Mouse (Mus musculus): ENCODE results near the gene Pknox2. TPM values are rescaled to one million over a fixed set of nuclear protein-coding genes. Genes with fewer than 3 reads are reported as not detected.
A peak's percentile ranks its signal among the peaks of the same experiment; 100 is the strongest.

Gene Pknox2
- total and polyA plus RNA-seq, 2 experiments from 2014 or later = 26.1 to 27.9 TPM

DNA sequence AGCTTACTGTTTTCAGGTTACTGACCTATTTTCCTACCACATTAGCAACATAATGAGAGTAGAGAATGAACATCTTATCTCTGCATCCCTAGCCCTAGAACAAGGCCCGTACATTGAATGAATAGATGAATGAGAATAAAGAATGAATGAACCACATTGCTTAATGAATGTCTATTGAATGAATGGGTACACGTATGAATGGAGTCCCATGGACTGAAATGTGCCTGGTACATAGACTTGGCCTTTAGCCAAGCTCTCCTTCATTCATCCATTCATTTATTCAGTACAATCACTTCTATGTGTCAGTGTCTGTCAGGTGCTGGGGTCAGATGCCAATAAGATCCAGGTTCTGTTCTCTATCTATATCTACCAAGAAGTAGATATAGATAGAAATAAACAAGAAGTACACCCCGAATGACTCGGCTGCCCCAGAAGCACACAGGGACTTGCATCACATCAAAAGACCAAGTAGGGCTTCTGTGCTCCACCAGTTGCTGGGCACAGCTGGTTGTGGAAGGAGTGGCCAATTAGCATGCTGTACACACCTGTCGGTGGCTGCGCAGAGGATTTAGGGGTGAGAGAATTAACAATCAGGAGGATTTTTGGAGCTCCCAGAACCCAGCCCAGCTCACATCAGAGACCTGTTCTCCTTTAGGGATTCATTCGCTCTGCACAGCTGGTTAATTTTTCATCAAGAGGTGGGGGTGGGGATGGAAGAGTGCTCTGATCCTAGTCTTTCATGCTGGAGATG lies 119.2 kb downstream of the Pknox2 start:
- no peak overlapping the region for H3K4me2 ChIP-seq (ENCODE audit: low read depth)
- no peak overlapping the region for H3K27ac ChIP-seq (ENCODE audit: low read depth, low read length)
- H3K36me3 ChIP-seq (ENCODE audit: insufficient read depth) = no peaks in the 10 kb centered on the region
- 12% methylated on average over 7 of the region's 7 CpGs for WGBS
- peak; percentile 26 for DNase-seq
- TF ChIP-seq CTCF (IDR thresholded peaks at IDR 0.05; ENCODE audit: low read depth) = no peak
- peaks cover 7% of the 10 kb centered on the region; the same call in 1 of the 2 replicates for H3K4me1 ChIP-seq (ENCODE audit: insufficient read depth)
- no peak overlapping the region for H3K4me3 ChIP-seq (ENCODE audit: low read depth, low read length)
- H3K9ac ChIP-seq = no peak overlapping the region
- peak; percentile 45 for ATAC-seq
- no peaks in the 10 kb centered on the region for H3K9me3 ChIP-seq (ENCODE audit: low read length)
- no peaks in the 10 kb centered on the region for H3K27me3 ChIP-seq (ENCODE audit: insufficient read depth, low read length)

DNA sequence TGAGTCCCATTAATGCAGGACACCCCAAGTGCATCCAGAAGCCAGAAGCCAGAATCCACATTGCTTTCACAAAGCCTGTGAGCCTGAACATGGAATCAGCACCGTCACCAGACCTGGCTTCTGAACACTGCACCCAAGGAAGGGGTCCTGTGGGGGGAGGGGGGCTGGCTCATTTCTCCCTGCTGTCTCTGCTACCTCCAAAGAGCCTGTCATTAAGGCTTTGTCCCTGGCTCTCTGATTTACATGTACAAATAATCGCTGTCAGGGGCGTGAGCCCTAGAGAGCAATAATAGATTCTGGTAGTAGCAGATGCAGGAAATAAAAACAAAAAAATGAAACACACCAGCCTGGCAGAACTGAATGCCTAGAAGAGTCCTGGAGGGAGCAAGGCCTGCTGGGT lies 121.3 kb downstream of the Pknox2 start:
- H3K4me2 ChIP-seq (ENCODE audit: low read depth) = no peak overlapping the region
- peak overlapping the region; percentile 6; the same call in 1 of the 2 replicates for H3K27ac ChIP-seq (ENCODE audit: low read depth, low read length)
- no peaks in the 10 kb centered on the region for H3K36me3 ChIP-seq (ENCODE audit: insufficient read depth)
- H3K27me3 ChIP-seq (ENCODE audit: insufficient read depth, low read length) = no peaks in the 10 kb centered on the region
- WGBS = 19% methylated on average over 3 of the region's 3 CpGs
- DNase-seq (peak; percentile 34), ATAC-seq (peak; percentile 66)
- no peak for TF ChIP-seq CTCF (IDR thresholded peaks at IDR 0.05; ENCODE audit: low read depth)
- H3K9ac ChIP-seq = no peak overlapping the region
- H3K4me1 ChIP-seq (ENCODE audit: insufficient read depth) = peaks cover 7% of the 10 kb centered on the region; the same call in 1 of the 2 replicates
- no peaks in the 10 kb centered on the region for H3K9me3 ChIP-seq (ENCODE audit: low read length)
- no peak overlapping the region for H3K4me3 ChIP-seq (ENCODE audit: low read depth, low read length)

DNA sequence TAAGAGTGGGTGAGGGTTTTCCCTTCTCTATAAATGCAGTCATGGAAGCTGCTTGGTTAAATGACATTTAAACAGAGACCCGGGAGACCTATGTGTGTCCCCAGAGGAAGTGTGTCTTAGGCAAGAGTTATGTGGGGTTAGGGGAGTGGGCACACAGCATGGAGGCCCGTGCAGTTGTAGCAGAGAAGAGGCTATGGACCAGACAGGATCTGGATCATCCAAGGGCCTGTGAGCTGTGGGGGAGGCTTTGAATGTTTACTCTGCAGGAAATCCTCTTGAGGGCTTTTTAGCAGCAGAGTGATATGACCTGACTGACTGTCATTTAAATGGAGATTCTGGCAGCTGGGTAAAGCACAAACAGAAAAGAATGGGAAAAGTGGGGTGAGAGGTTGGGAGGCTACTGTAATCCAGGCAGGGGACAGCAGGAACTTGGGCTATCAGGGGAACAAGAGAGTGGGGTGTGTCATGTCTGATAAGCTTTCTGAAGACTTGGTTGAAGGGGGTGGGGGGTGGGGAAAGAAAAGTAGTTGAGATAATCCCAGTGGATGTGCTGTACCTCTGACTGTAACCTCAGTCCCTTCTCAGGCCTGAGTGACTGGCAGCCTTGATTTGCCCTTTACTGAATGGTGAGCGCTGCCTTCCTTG lies 125.5 kb downstream of the Pknox2 start:
- Histone ChIP-seq H3K4me3 (ENCODE audit: low read depth, low read length) (no peak overlapping the region), H3K27me3 (ENCODE audit: insufficient read depth, low read length) (no peaks in the 10 kb centered on the region), H3K9me3 (ENCODE audit: low read length) (no peaks in the 10 kb centered on the region), H3K27ac (ENCODE audit: low read depth, low read length) (no peak overlapping the region), H3K36me3 (ENCODE audit: insufficient read depth) (no peaks in the 10 kb centered on the region), H3K9ac (no peak overlapping the region), H3K4me1 (ENCODE audit: insufficient read depth) (0 out of 2 replicates have a peak, but pooled peaks cover 5% of the 10 kb centered on the region), H3K4me2 (ENCODE audit: low read depth) (no peak overlapping the region)
- 24% methylated on average over 3 of the region's 3 CpGs for WGBS
- TF ChIP-seq CTCF (IDR thresholded peaks at IDR 0.05; ENCODE audit: low read depth) = no peak
- DNase-seq (no peak), ATAC-seq (no peak)

DNA sequence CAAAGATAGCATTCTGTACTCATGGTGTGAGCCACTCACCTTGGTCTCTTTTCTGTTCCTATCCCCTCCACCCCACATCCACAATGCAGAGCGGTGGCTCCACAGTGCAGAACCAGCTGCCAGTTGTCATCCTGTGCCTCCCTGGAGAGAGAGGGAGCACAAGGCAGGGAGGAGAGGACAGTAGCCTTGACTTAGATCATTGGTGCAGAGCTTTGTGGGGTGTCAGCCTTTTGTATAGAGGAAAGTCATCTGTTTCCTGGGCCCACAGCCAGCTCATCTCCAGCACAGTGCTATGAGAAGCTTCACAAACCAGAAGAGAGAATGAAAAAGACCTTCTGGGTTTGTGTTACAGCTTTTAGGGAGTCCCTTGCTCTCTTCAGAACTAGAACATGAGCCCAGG lies 129.1 kb downstream of the Pknox2 start:
- Histone ChIP-seq H3K4me1 (ENCODE audit: insufficient read depth) (peaks cover 12% of the 10 kb centered on the region; the same call in 1 of the 2 replicates), H3K9me3 (ENCODE audit: low read length) (no peaks in the 10 kb centered on the region), H3K4me3 (ENCODE audit: low read depth, low read length) (no peak overlapping the region), H3K9ac (no peak overlapping the region), H3K27ac (ENCODE audit: low read depth, low read length) (no peak overlapping the region), H3K36me3 (ENCODE audit: insufficient read depth) (no peaks in the 10 kb centered on the region), H3K4me2 (ENCODE audit: low read depth) (no peak overlapping the region), H3K27me3 (ENCODE audit: insufficient read depth, low read length) (no peaks in the 10 kb centered on the region)
- no peak for TF ChIP-seq CTCF (IDR thresholded peaks at IDR 0.05; ENCODE audit: low read depth)
- DNase-seq = no peak
- 73% methylated on average over 1 of the region's 1 CpGs for WGBS
- peak; percentile 20 for ATAC-seq

DNA sequence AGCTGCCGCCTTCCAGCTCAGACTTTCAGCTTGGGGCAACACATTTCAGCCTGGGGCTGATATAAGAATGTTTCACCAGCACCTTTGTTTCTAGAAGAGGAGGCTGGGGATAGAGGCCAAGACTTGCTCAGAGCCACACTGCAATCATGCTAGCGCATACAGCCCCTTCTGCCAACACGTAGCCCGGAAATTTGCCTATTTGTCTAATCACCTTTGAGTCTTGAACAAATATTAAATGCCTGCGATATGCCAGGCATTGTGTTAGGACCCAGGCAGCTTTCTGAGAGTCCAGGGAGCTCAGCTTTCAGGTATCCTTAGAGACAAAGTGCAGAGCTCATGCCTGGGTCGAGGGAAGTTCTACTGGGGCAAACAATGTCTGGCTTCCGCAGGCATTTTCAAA lies 130.0 kb downstream of the Pknox2 start:
- Histone ChIP-seq H3K27ac (ENCODE audit: low read depth, low read length) (peak overlapping the region; percentile 35), H3K36me3 (ENCODE audit: insufficient read depth) (no peaks in the 10 kb centered on the region), H3K27me3 (ENCODE audit: insufficient read depth, low read length) (no peaks in the 10 kb centered on the region), H3K4me1 (ENCODE audit: insufficient read depth) (peaks cover 12% of the 10 kb centered on the region; the same call in 1 of the 2 replicates), H3K9me3 (ENCODE audit: low read length) (no peaks in the 10 kb centered on the region), H3K4me2 (ENCODE audit: low read depth) (no peak overlapping the region), H3K9ac (no peak overlapping the region), H3K4me3 (ENCODE audit: low read depth, low read length) (no peak overlapping the region)
- ATAC-seq (no peak), DNase-seq (no peak)
- no peak for TF ChIP-seq CTCF (IDR thresholded peaks at IDR 0.05; ENCODE audit: low read depth)
- 68% methylated on average over 7 of the region's 7 CpGs for WGBS

DNA sequence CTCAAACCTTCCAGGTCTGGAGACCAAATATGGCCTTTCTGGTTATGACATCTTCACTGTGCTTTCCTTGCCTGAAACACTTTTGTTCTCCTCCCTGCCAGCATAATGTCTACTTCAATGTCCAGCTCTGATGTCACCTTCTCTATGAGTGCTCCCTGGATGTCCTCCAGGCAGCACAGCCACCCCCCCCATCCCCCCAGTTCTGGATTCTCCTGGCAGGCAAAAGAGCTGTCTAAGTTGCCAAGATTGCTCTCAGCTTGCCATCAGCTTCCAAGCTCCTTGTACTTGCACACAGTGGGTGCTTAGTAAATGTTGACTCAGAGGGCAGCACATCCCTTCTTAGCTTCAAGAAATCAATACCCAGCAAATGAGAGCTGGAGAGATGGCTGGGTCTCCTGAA lies 131.0 kb downstream of the Pknox2 start:
- Histone ChIP-seq H3K27me3 (ENCODE audit: insufficient read depth, low read length) (no peaks in the 10 kb centered on the region), H3K4me3 (ENCODE audit: low read depth, low read length) (no peak overlapping the region), H3K4me1 (ENCODE audit: insufficient read depth) (peaks cover 12% of the 10 kb centered on the region; the same call in 1 of the 2 replicates), H3K4me2 (ENCODE audit: low read depth) (no peak overlapping the region), H3K36me3 (ENCODE audit: insufficient read depth) (no peaks in the 10 kb centered on the region), H3K27ac (ENCODE audit: low read depth, low read length) (no peak overlapping the region), H3K9ac (no peak overlapping the region), H3K9me3 (ENCODE audit: low read length) (no peaks in the 10 kb centered on the region)
- TF ChIP-seq CTCF (IDR thresholded peaks at IDR 0.05; ENCODE audit: low read depth) = no peak
- no peak for ATAC-seq
- no peak for DNase-seq

DNA sequence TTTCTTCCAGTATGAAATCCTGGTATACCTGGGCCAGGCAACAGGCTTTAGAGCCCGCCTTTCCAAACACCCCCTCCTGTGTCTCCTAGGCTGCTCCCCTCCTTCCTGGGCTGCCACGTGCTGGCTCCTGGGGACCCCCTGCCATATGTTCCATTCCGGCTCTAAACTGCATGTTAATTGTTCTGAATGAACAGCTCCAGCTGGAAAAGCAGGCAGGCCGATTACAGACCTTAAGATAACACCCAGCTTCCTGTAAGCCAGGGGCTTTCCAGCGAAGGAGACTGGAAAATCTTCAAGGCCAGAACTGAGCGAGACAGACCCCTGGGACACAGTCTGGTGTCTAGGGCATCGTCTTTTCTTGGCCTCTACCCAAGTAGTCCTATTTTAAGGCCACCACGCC lies 133.6 kb downstream of the Pknox2 start:
- no peaks in the 10 kb centered on the region for H3K9me3 ChIP-seq (ENCODE audit: low read length)
- no peak for TF ChIP-seq CTCF (IDR thresholded peaks at IDR 0.05; ENCODE audit: low read depth)
- H3K36me3 ChIP-seq (ENCODE audit: insufficient read depth) = no peaks in the 10 kb centered on the region
- DNase-seq = peak; percentile 35
- H3K4me2 ChIP-seq (ENCODE audit: low read depth) = no peak overlapping the region
- 22% methylated on average over 8 of the region's 8 CpGs for WGBS
- ATAC-seq = peak; percentile 53
- peaks cover 12% of the 10 kb centered on the region; the same call in 1 of the 2 replicates for H3K4me1 ChIP-seq (ENCODE audit: insufficient read depth)
- no peak overlapping the region for H3K9ac ChIP-seq
- H3K27me3 ChIP-seq (ENCODE audit: insufficient read depth, low read length) = no peaks in the 10 kb centered on the region
- H3K27ac ChIP-seq (ENCODE audit: low read depth, low read length) = no peak overlapping the region
- H3K4me3 ChIP-seq (ENCODE audit: low read depth, low read length) = no peak overlapping the region
